In genomic region chr15:32324105-32324504, GRCm38 (mm10) we compare ENCODE assay signal across 15 mouse cellular contexts.
A peak's percentile ranks its signal among the peaks of the same experiment; 100 is the strongest.
DNase-seq lines count a peak whose midpoint lies in the region; ATAC-seq and TF ChIP-seq lines count a peak whose summit lies in the region.
"Had no signal": no experiment of that assay in that cellular context is flagged by ENCODE, and none has a peak within 500 bp of the region (broad histone marks: within the 10 kb centered on the region; RNA-seq: fewer than 3 reads in every experiment).

No protein-coding gene starts in this region.

- H3K4me2 ChIP-seq in forebrain, embryonic 14.5 days (ENCODE audit: low read length) = no peak overlapping the region
- H3K4me2 ChIP-seq in forebrain, embryonic 11.5 days (ENCODE audit: low read depth, low read length, severe bottlenecking) = no peak overlapping the region
- no peak overlapping the region for H3K4me2 ChIP-seq in liver, embryonic 11.5 days
- H3K4me2 ChIP-seq: embryonic facial prominence, embryonic 15.5 days; heart, embryonic 15.5 days; kidney, embryonic 15.5 days; midbrain, embryonic 11.5 days had no signal

- DNase-seq in forebrain, embryonic 14.5 days (ENCODE audit: low spot score) = peak; percentile 61
- DNase-seq in forebrain, embryonic 11.5 days (ENCODE audit: low spot score) = no peak
- peak; percentile 72 for DNase-seq in brain, embryonic 14.5 days (ENCODE audit: low read depth)
- DNase-seq in cerebellum, postnatal 25 days = peak; percentile 45 to 53
- DNase-seq in layer of hippocampus, postnatal 10 days (ENCODE audit: low spot score in 2 of 2) = peak; percentile 54 to 63
- DNase-seq in lung, postnatal 4 days = no peak
- no peak for DNase-seq in liver, embryonic 11.5 days (ENCODE audit: low spot score)
- DNase-seq in thymus, postnatal 10 days (ENCODE audit: low spot score in 2 of 2) = no peak
- DNase-seq: B cell, adult 2 months had no signal

- no peaks in the 10 kb centered on the region for H3K27me3 ChIP-seq in forebrain, embryonic 14.5 days (replicated peaks; ENCODE audit: control insufficient read depth, insufficient read depth, low read length)
- no peaks in the 10 kb centered on the region for H3K27me3 ChIP-seq in forebrain, embryonic 11.5 days (ENCODE audit: control insufficient read depth, insufficient read depth, low read length)
- H3K27me3 ChIP-seq in liver, embryonic 11.5 days (replicated peaks; ENCODE audit: control insufficient read depth, insufficient read depth, low read length) = no peaks in the 10 kb centered on the region
- H3K27me3 ChIP-seq: embryonic facial prominence, embryonic 15.5 days; heart, embryonic 15.5 days; kidney, embryonic 15.5 days had no signal

- no peak overlapping the region for H3K4me3 ChIP-seq in forebrain, embryonic 14.5 days (ENCODE audit: low read depth, low read length)
- no peak overlapping the region for H3K4me3 ChIP-seq in forebrain, embryonic 11.5 days (ENCODE audit: low read depth, low read length)
- no peak overlapping the region for H3K4me3 ChIP-seq in liver, embryonic 11.5 days (ENCODE audit: low read depth, low read length)
- H3K4me3 ChIP-seq: embryonic facial prominence, embryonic 15.5 days; heart, embryonic 15.5 days; kidney, embryonic 15.5 days had no signal

- peak; percentile 55; the same call in 1 of the 2 replicates for ATAC-seq in forebrain, embryonic 14.5 days
- ATAC-seq in forebrain, embryonic 11.5 days (replicated peaks; ENCODE audit: low FRiP score) = no peak
- no peak for ATAC-seq in liver, embryonic 11.5 days (replicated peaks; ENCODE audit: low FRiP score)
- ATAC-seq: activated CD4-positive, CD25-positive, alpha-beta regulatory T cell, adult 4 months; hindbrain, embryonic 16.5 days had no signal

- H3K27ac ChIP-seq in forebrain, embryonic 14.5 days (ENCODE audit: low read depth, low read length) = no peak overlapping the region
- H3K27ac ChIP-seq in forebrain, embryonic 11.5 days (ENCODE audit: low read depth, low read length) = no peak overlapping the region
- no peak overlapping the region for H3K27ac ChIP-seq in liver, embryonic 11.5 days (ENCODE audit: low read depth, low read length)
- H3K27ac ChIP-seq: embryonic facial prominence, embryonic 15.5 days; heart, embryonic 15.5 days; kidney, embryonic 15.5 days had no signal

- no peak overlapping the region for H3K9ac ChIP-seq in forebrain, embryonic 14.5 days (ENCODE audit: low read length)
- H3K9ac ChIP-seq in forebrain, embryonic 11.5 days (ENCODE audit: low read length) = no peak overlapping the region
- H3K9ac ChIP-seq in liver, embryonic 11.5 days (ENCODE audit: low read depth, low read length) = no peak overlapping the region
- H3K9ac ChIP-seq: embryonic facial prominence, embryonic 15.5 days; heart, embryonic 15.5 days; kidney, embryonic 15.5 days had no signal

- no peak for TF ChIP-seq CTCF in brain, embryonic 14.5 days (IDR thresholded peaks at IDR 0.05; ENCODE audit: borderline replicate concordance, extremely low read depth, insufficient read depth, insufficient read length)

- H3K36me3 ChIP-seq in forebrain, embryonic 14.5 days (ENCODE audit: control insufficient read depth, insufficient read depth, low read length) = no peaks in the 10 kb centered on the region
- H3K36me3 ChIP-seq in forebrain, embryonic 11.5 days (ENCODE audit: control insufficient read depth, insufficient read depth, low read length) = no peaks in the 10 kb centered on the region
- H3K36me3 ChIP-seq in liver, embryonic 11.5 days (ENCODE audit: control insufficient read depth, insufficient read depth, low read length) = no peaks in the 10 kb centered on the region
- H3K36me3 ChIP-seq: embryonic facial prominence, embryonic 15.5 days; heart, embryonic 15.5 days; kidney, embryonic 15.5 days had no signal

- 63% methylated on average over 7 of the region's 7 CpGs for WGBS in forebrain, embryonic 14.5 days
- 77% methylated on average over 7 of the region's 7 CpGs for WGBS in forebrain, embryonic 11.5 days
- WGBS in liver, embryonic 11.5 days = 70% methylated on average over 7 of the region's 7 CpGs

- H3K9me3 ChIP-seq in forebrain, embryonic 14.5 days (replicated peaks; ENCODE audit: control insufficient read depth, low read length) = no peaks in the 10 kb centered on the region
- H3K9me3 ChIP-seq in forebrain, embryonic 11.5 days (ENCODE audit: control insufficient read depth, low read length) = no peaks in the 10 kb centered on the region
- H3K9me3 ChIP-seq in liver, embryonic 11.5 days (ENCODE audit: control insufficient read depth, low read length) = no peaks in the 10 kb centered on the region
- H3K9me3 ChIP-seq: embryonic facial prominence, embryonic 15.5 days; heart, embryonic 15.5 days; kidney, embryonic 15.5 days had no signal

- peaks cover 2% of the 10 kb centered on the region; the same call in 1 of the 2 replicates for H3K4me1 ChIP-seq in forebrain, embryonic 14.5 days (ENCODE audit: control insufficient read depth, insufficient read depth, low read length)
- 0 out of 2 replicates have a peak, but pooled peaks cover 4% of the 10 kb centered on the region for H3K4me1 ChIP-seq in forebrain, embryonic 11.5 days (replicated peaks; ENCODE audit: control insufficient read depth, insufficient read depth, low read length)
- H3K4me1 ChIP-seq in liver, embryonic 11.5 days (replicated peaks; ENCODE audit: control insufficient read depth, insufficient read depth, low read length) = no peaks in the 10 kb centered on the region

- no peak for TF ChIP-seq POLR2A in brain, embryonic 14.5 days (IDR thresholded peaks at IDR 0.05; ENCODE audit: borderline replicate concordance, extremely low read depth, insufficient read depth, insufficient read length, poor library complexity, severe bottlenecking)

Comparison
In these comparisons a context has a peak if more than half of its experiments do, and no peak if none do; other contexts are left out.
1. DNase-seq: peak in forebrain, embryonic 14.5 days (single experiment), brain, embryonic 14.5 days (single experiment), cerebellum, postnatal 25 days (2 of 2) and layer of hippocampus, postnatal 10 days (2 of 2); none in forebrain, embryonic 11.5 days (single experiment), lung, postnatal 4 days (0 of 2), liver, embryonic 11.5 days (single experiment) and thymus, postnatal 10 days (0 of 2).